8 mouse cellular contexts compared by ENCODE assay signal in genomic region chr3:62860731-62861130, GRCm38 (mm10).
A peak's percentile ranks its signal among the peaks of the same experiment; 100 is the strongest.
DNase-seq lines count a peak whose midpoint lies in the region; ATAC-seq lines count a peak whose summit lies in the region.
"Had no signal": no experiment of that assay in that cellular context is flagged by ENCODE, and none has a peak within 500 bp of the region (broad histone marks: within the 10 kb centered on the region; RNA-seq: fewer than 3 reads in every experiment).

No protein-coding gene starts in this region.

- 14% methylated on average over 3 of the region's 3 CpGs for WGBS in embryonic facial prominence, embryonic 14.5 days
- WGBS in midbrain, embryonic 14.5 days: 22% methylated on average over 3 of the region's 3 CpGs

- no peak for ATAC-seq in embryonic facial prominence, embryonic 14.5 days (ENCODE audit: low read depth)
- peak; percentile 55; the same call in 1 of the 2 replicates for ATAC-seq in midbrain, embryonic 14.5 days (ENCODE audit: low FRiP score, low TSS enrichment)

- no peaks in the 10 kb centered on the region for H3K36me3 ChIP-seq in embryonic facial prominence, embryonic 14.5 days (ENCODE audit: control insufficient read depth, insufficient read depth, low read length)
- no peaks in the 10 kb centered on the region for H3K36me3 ChIP-seq in midbrain, embryonic 14.5 days (ENCODE audit: control insufficient read depth, insufficient read depth, low read length)
- H3K36me3 ChIP-seq: limb, embryonic 13.5 days had no signal

- H3K27ac ChIP-seq in embryonic facial prominence, embryonic 14.5 days (replicated peaks; ENCODE audit: low read depth, low read length): no peak overlapping the region
- H3K27ac ChIP-seq in midbrain, embryonic 14.5 days (replicated peaks; ENCODE audit: low read depth, low read length): no peak overlapping the region
- H3K27ac ChIP-seq: limb, embryonic 13.5 days had no signal

- H3K4me3 ChIP-seq in embryonic facial prominence, embryonic 14.5 days (ENCODE audit: low read depth, low read length): no peak overlapping the region
- no peak overlapping the region for H3K4me3 ChIP-seq in midbrain, embryonic 14.5 days (replicated peaks; ENCODE audit: low read depth, low read length)
- H3K4me3 ChIP-seq: limb, embryonic 13.5 days had no signal

- no peaks in the 10 kb centered on the region for H3K9me3 ChIP-seq in embryonic facial prominence, embryonic 14.5 days (ENCODE audit: control insufficient read depth, low read length)
- H3K9me3 ChIP-seq in midbrain, embryonic 14.5 days (ENCODE audit: control insufficient read depth, low read length): no peaks in the 10 kb centered on the region
- H3K9me3 ChIP-seq: limb, embryonic 13.5 days had no signal

- H3K27me3 ChIP-seq in embryonic facial prominence, embryonic 14.5 days (replicated peaks; ENCODE audit: control insufficient read depth, insufficient read depth, low read length): no peaks in the 10 kb centered on the region
- no peaks in the 10 kb centered on the region for H3K27me3 ChIP-seq in midbrain, embryonic 14.5 days (ENCODE audit: control insufficient read depth, insufficient read depth, low read length)
- H3K27me3 ChIP-seq: limb, embryonic 13.5 days had no signal

- DNase-seq in ovary, postnatal 36 days (ENCODE audit: low spot score): peak; percentile 7
- DNase-seq in ovary, postnatal 14 days (ENCODE audit: low spot score): no peak
- DNase-seq in embryonic facial prominence, embryonic 14.5 days (ENCODE audit: low spot score): peak; percentile 24
- DNase-seq in kidney, postnatal 4 days: peak; percentile 52 to 55
- peak; percentile 72 for DNase-seq in midbrain, embryonic 14.5 days
- DNase-seq in c-Kit-positive CD71-positive TER-119-positive erythroid progenitor cells, embryonic 14.5 days (ENCODE audit: low spot score): no peak
- DNase-seq in cerebellum, adult 8-10 months: no peak

- no peak overlapping the region for H3K4me2 ChIP-seq in embryonic facial prominence, embryonic 14.5 days (ENCODE audit: low read depth, low read length)
- H3K4me2 ChIP-seq in midbrain, embryonic 14.5 days (ENCODE audit: low read length): no peak overlapping the region
- H3K4me2 ChIP-seq: limb, embryonic 13.5 days had no signal

- no peaks in the 10 kb centered on the region for H3K4me1 ChIP-seq in embryonic facial prominence, embryonic 14.5 days (ENCODE audit: control insufficient read depth, insufficient read depth, low read length)
- H3K4me1 ChIP-seq in midbrain, embryonic 14.5 days (ENCODE audit: control insufficient read depth, insufficient read depth, low read length): no peaks in the 10 kb centered on the region
- H3K4me1 ChIP-seq: limb, embryonic 13.5 days had no signal

- H3K9ac ChIP-seq in embryonic facial prominence, embryonic 14.5 days (ENCODE audit: low read depth, low read length): no peak overlapping the region
- no peak overlapping the region for H3K9ac ChIP-seq in midbrain, embryonic 14.5 days (replicated peaks; ENCODE audit: low read length)
- H3K9ac ChIP-seq: limb, embryonic 13.5 days had no signal

Comparison
In these comparisons a context has a peak if more than half of its experiments do, and no peak if none do; other contexts are left out.
1. DNase-seq: peak in ovary, postnatal 36 days (single experiment), embryonic facial prominence, embryonic 14.5 days (single experiment), kidney, postnatal 4 days (2 of 2) and midbrain, embryonic 14.5 days (single experiment); none in ovary, postnatal 14 days (single experiment), c-Kit-positive CD71-positive TER-119-positive erythroid progenitor cells, embryonic 14.5 days (single experiment) and cerebellum, adult 8-10 months (single experiment).